Mouse (Mus musculus): ENCODE data around the gene Hoxb4.
A peak's percentile ranks its signal among the peaks of the same experiment; 100 is the strongest.

Gene Hoxb4

GRCm38 (mm10) chr11:96317608-96318367, at the start of gene Hoxb4:
Gene Hoxb4 (plus strand): TSS chr11:96318267.
- no peak for DNase-seq

- no peak for DNase-seq
These were observed 48.2 kb upstream of the Hoxb4 start for GRCm38 (mm10) chr11:96269869-96270268.

GRCm38 (mm10) chr11:96270996-96271540, 47.0 kb upstream of the Hoxb4 start, which contains the start of gene Hoxb9:
Gene Hoxb9 (plus strand): TSS chr11:96271457.
- no peak for DNase-seq

GRCm38 (mm10) chr11:96271541-96272011, 46.5 kb upstream of the Hoxb4 start:
- DNase-seq: no peak

GRCm38 (mm10) chr11:96272024-96272921, 45.8 kb upstream of the Hoxb4 start:
- no peak for DNase-seq

GRCm38 (mm10) chr11:96274428-96274827, 43.6 kb upstream of the Hoxb4 start:
- no peak for DNase-seq

GRCm38 (mm10) chr11:96275896-96276295, 42.2 kb upstream of the Hoxb4 start:
- DNase-seq: no peak

- no peak for DNase-seq
These were observed 40.7 kb upstream of the Hoxb4 start for GRCm38 (mm10) chr11:96277151-96278044.

- DNase-seq: no peak
These were observed 39.7 kb upstream of the Hoxb4 start for GRCm38 (mm10) chr11:96278324-96278723.

GRCm38 (mm10) chr11:96278773-96279172, 39.3 kb upstream of the Hoxb4 start:
- peak; percentile 89 for DNase-seq

- no peak for DNase-seq
These were observed 38.4 kb upstream of the Hoxb4 start for GRCm38 (mm10) chr11:96279421-96280233.

- no peak for DNase-seq
These were observed 37.4 kb upstream of the Hoxb4 start for GRCm38 (mm10) chr11:96280399-96281378.

GRCm38 (mm10) chr11:96281396-96281795, 36.7 kb upstream of the Hoxb4 start:
- no peak for DNase-seq

- DNase-seq: no peak
These were observed 36.1 kb upstream of the Hoxb4 start, which contains the start of gene Hoxb8 for GRCm38 (mm10) chr11:96281855-96282570. Gene Hoxb8 (plus strand): TSS chr11:96281905.

GRCm38 (mm10) chr11:96282795-96283430, 35.2 kb upstream of the Hoxb4 start:
- DNase-seq: no peak

- DNase-seq: no peak
These were observed 33.9 kb upstream of the Hoxb4 start for GRCm38 (mm10) chr11:96284041-96284749.

- DNase-seq: no peak
These were observed 33.0 kb upstream of the Hoxb4 start for GRCm38 (mm10) chr11:96284774-96285734.

Data from lung, postnatal 36 days (tissue).